Mouse (Mus musculus) embryonic facial prominence, embryonic 15.5 days (tissue): Measurements from ENCODE around the gene Gm49486. TPM values are rescaled to one million over a fixed set of nuclear protein-coding genes. Genes with fewer than 3 reads are reported as not detected.
"Not testable (repeated sequence)": the region's sequence is repeated elsewhere in the genome, so short reads cannot be mapped to it uniquely, and the experiment has no call there.

Experiments
- ATAC-seq: fragments of 200-750 bp; cut with Nextera tagmentation; 2 replicates; pipeline ENCODE4 v1.8.0; 2017; ENCODE audit warnings: low read depth, moderate TSS enrichment; ENCODE audit not compliant: insufficient number of reproducible peaks, low FRiP score, low TSS enrichment
- H3K27ac ChIP-seq: fragments of 300-500 bp; sonication (generic); replicated peaks from 2 replicates; pipeline ENCODE4 v1.5.1; 2015; ENCODE audit warnings: mild to moderate bottlenecking, inconsistent platforms
- H3K27me3 ChIP-seq: fragments of 300-500 bp; sonication (generic); 2 replicates; pipeline ENCODE4 v1.6.1; 2015; ENCODE audit warnings: inconsistent platforms
- H3K36me3 ChIP-seq: fragments of 300-500 bp; sonication (generic); 2 replicates; pipeline ENCODE4 v1.6.1; 2015; ENCODE audit warnings: mild to moderate bottlenecking, inconsistent platforms
- H3K4me1 ChIP-seq: fragments of 300-500 bp; sonication (generic); 2 replicates; pipeline ENCODE4 v1.6.1; 2015; ENCODE audit warnings: inconsistent platforms
- H3K4me2 ChIP-seq: fragments of 300-500 bp; sonication (generic); replicated peaks from 2 replicates; pipeline ENCODE4 v1.6.1; 2015; ENCODE audit warnings: mild to moderate bottlenecking, inconsistent platforms
- H3K4me3 ChIP-seq: fragments of 300-500 bp; sonication (generic); replicated peaks from 2 replicates; pipeline ENCODE4 v1.5.1; 2015; ENCODE audit warnings: mild to moderate bottlenecking, inconsistent platforms
- H3K9ac ChIP-seq: fragments of 300-500 bp; sonication (generic); 2 replicates; pipeline ENCODE4 v1.6.1; 2015; ENCODE audit warnings: inconsistent platforms
- H3K9me3 ChIP-seq: fragments of 300-500 bp; sonication (generic); replicated peaks from 2 replicates; pipeline ENCODE4 v1.6.1; 2016; ENCODE audit warnings: inconsistent platforms
- WGBS: fragments of 180-500 bp; shearing (Covaris S2); methylation state at CpG from one replicate; pipeline ENCODE4 v1.1.7; 2015; 5-methylcytosine and 5-hydroxymethylcytosine counted together
- polyA plus RNA-seq: library from polyadenylated mRNA; unstranded; fragments of >200 nt; fragmentation: Nextera tagmentation; extraction: Ambion mirVana; gene quantifications from 2 replicates; pipeline ENCODE4 v1.2.1, GENCODE M21; 2015

Gene Gm49486
- polyA plus RNA-seq, 1 experiment from 2014 or later = 0.94 TPM

GRCm38 (mm10) chr15:79225780-79226179, 3.4 kb upstream of the Gm49486 start:
- H3K4me3 ChIP-seq = not testable (repeated sequence)
- WGBS = 59% methylated on average over 2 of the region's 2 CpGs

GRCm38 (mm10) chr15:79235268-79235667, 6.1 kb downstream of the Gm49486 start:
- Histone ChIP-seq H3K4me1 (no peaks in the 10 kb centered on the region; the same call in 1 of the 2 replicates), H3K27ac (no peak overlapping the region), H3K36me3 (peaks cover 81% of the 10 kb centered on the region), H3K4me2 (no peak overlapping the region), H3K9me3 (no peaks in the 10 kb centered on the region), H3K4me3 (no peak overlapping the region), H3K9ac (no peak overlapping the region), H3K27me3 (no peaks in the 10 kb centered on the region)
- no peak for ATAC-seq
- 77% methylated on average over 9 of the region's 9 CpGs for WGBS

More at GRCm38 (mm10) chr15:79225780-79226179, 3.4 kb upstream of the Gm49486 start:
- not testable (repeated sequence) for H3K9me3 ChIP-seq, H3K36me3 ChIP-seq, H3K27me3 ChIP-seq, H3K27ac ChIP-seq, ATAC-seq, H3K9ac ChIP-seq, H3K4me2 ChIP-seq
- H3K4me1 ChIP-seq = peaks cover 15% of the 10 kb centered on the region

GRCm38 (mm10) chr15:79238036-79238435, 8.8 kb downstream of the Gm49486 start:
- no peaks in the 10 kb centered on the region for H3K9me3 ChIP-seq
- ATAC-seq = no peak
- no peak overlapping the region for H3K4me3 ChIP-seq
- H3K27me3 ChIP-seq = no peaks in the 10 kb centered on the region
- H3K4me2 ChIP-seq = no peak overlapping the region
- WGBS = 85% methylated on average over 6 of the region's 6 CpGs
- no peak overlapping the region for H3K27ac ChIP-seq
- no peak overlapping the region for H3K9ac ChIP-seq
- no peaks in the 10 kb centered on the region; the same call in 1 of the 2 replicates for H3K4me1 ChIP-seq
- H3K36me3 ChIP-seq = peaks cover 81% of the 10 kb centered on the region

GRCm38 (mm10) chr15:79242574-79243233, 13.5 kb downstream of the Gm49486 start:
- Histone ChIP-seq H3K27ac (peak overlapping the region; percentile 34), H3K9me3 (no peaks in the 10 kb centered on the region), H3K4me1 (peaks cover 12% of the 10 kb centered on the region), H3K9ac (no peak overlapping the region), H3K27me3 (no peaks in the 10 kb centered on the region), H3K36me3 (peaks cover 78% of the 10 kb centered on the region), H3K4me2 (no peak overlapping the region), H3K4me3 (no peak overlapping the region)
- WGBS = 65% methylated on average over 13 of the region's 13 CpGs
- ATAC-seq = peak; percentile 16

GRCm38 (mm10) chr15:79243234-79244042, 14.2 kb downstream of the Gm49486 start:
- peaks cover 79% of the 10 kb centered on the region for H3K36me3 ChIP-seq
- H3K4me2 ChIP-seq = no peak overlapping the region
- peak overlapping the region; percentile 34; the same call in 1 of the 2 replicates for H3K27ac ChIP-seq
- no peaks in the 10 kb centered on the region for H3K9me3 ChIP-seq
- 15% methylated on average over 10 of the region's 10 CpGs for WGBS
- H3K4me3 ChIP-seq = no peak overlapping the region
- no peak overlapping the region for H3K9ac ChIP-seq
- peak; percentile 93 for ATAC-seq
- no peaks in the 10 kb centered on the region for H3K27me3 ChIP-seq
- peaks cover 12% of the 10 kb centered on the region for H3K4me1 ChIP-seq

- Histone ChIP-seq H3K9me3 (no peaks in the 10 kb centered on the region), H3K4me1 (peaks cover 12% of the 10 kb centered on the region), H3K4me2 (no peak overlapping the region), H3K4me3 (no peak overlapping the region), H3K27ac (peak overlapping the region; percentile 48), H3K36me3 (peaks cover 77% of the 10 kb centered on the region), H3K9ac (no peak overlapping the region), H3K27me3 (no peaks in the 10 kb centered on the region)
- ATAC-seq = no peak
- WGBS = 75% methylated on average over 7 of the region's 7 CpGs
These were observed 15.1 kb downstream of the Gm49486 start for GRCm38 (mm10) chr15:79244071-79244893.

- Histone ChIP-seq H3K4me1 (peaks cover 12% of the 10 kb centered on the region), H3K27ac (no peak overlapping the region), H3K27me3 (no peaks in the 10 kb centered on the region), H3K9me3 (no peaks in the 10 kb centered on the region), H3K36me3 (peaks cover 68% of the 10 kb centered on the region), H3K4me2 (no peak overlapping the region), H3K9ac (no peak overlapping the region), H3K4me3 (no peak overlapping the region)
- ATAC-seq = no peak
- WGBS = 88% methylated on average over 3 of the region's 3 CpGs
These were observed 16.1 kb downstream of the Gm49486 start for GRCm38 (mm10) chr15:79245321-79245720.

- WGBS = 77% methylated on average over 2 of the region's 2 CpGs
- peaks cover 33% of the 10 kb centered on the region for H3K27me3 ChIP-seq
These were observed 21.0 kb downstream of the Gm49486 start for GRCm38 (mm10) chr15:79250236-79250635.

GRCm38 (mm10) chr15:79251168-79251567, 22.0 kb downstream of the Gm49486 start:
- Histone ChIP-seq H3K4me1 (peaks cover 14% of the 10 kb centered on the region), H3K9ac (no peak overlapping the region), H3K4me3 (no peak overlapping the region), H3K27ac (no peak overlapping the region), H3K4me2 (no peak overlapping the region), H3K9me3 (no peaks in the 10 kb centered on the region), H3K27me3 (peaks cover 33% of the 10 kb centered on the region), H3K36me3 (peaks cover 26% of the 10 kb centered on the region)
- ATAC-seq = no peak
- 45% methylated on average over 7 of the region's 7 CpGs for WGBS

More at GRCm38 (mm10) chr15:79250236-79250635, 21.0 kb downstream of the Gm49486 start:
- peaks cover 36% of the 10 kb centered on the region for H3K36me3 ChIP-seq
- ATAC-seq = no peak
- H3K4me2 ChIP-seq = no peak overlapping the region
- H3K9ac ChIP-seq = no peak overlapping the region
- no peak overlapping the region for H3K4me3 ChIP-seq
- H3K27ac ChIP-seq = no peak overlapping the region
- H3K9me3 ChIP-seq = no peaks in the 10 kb centered on the region
- peaks cover 14% of the 10 kb centered on the region for H3K4me1 ChIP-seq

- Histone ChIP-seq H3K9me3 (no peaks in the 10 kb centered on the region), H3K9ac (peak overlapping the region; percentile 39), H3K4me2 (peak overlapping the region; percentile 82), H3K36me3 (peaks cover 19% of the 10 kb centered on the region), H3K27me3 (peaks cover 33% of the 10 kb centered on the region), H3K4me1 (peaks cover 14% of the 10 kb centered on the region), H3K27ac (no peak overlapping the region), H3K4me3 (peak overlapping the region; percentile 44)
- 4% methylated on average over 61 of the region's 61 CpGs for WGBS
- peak; percentile 39 for ATAC-seq
These were observed 22.7 kb downstream of the Gm49486 start for GRCm38 (mm10) chr15:79251781-79252491.
